In the genomic region with DNA sequence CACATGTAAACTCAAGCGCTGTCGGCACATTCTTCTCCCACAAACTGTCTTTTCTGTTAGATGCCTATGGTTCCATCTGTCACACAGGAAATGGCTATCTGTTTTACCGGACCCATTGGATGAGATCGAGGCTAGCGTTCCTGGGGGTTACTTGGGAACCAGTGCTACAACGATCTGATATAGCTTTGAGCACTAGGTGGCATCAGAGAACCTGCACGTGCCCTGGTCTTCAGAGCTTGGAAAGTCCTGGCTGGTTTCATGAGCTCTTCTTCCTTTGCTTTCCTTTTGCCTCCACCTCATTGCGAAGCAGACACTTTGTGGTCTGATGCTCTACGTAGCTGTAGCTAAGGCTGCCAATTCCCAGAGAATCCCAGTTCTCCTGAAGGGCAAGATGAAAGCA, we compare ENCODE assay signal across 8 mouse cellular contexts.
DNase-seq lines count a peak whose midpoint lies in the region; TF ChIP-seq lines count a peak whose summit lies in the region.

No protein-coding gene starts in this region.

- no peak overlapping the region for H3K9ac ChIP-seq in ES-E14 (ENCODE audit: insufficient read depth, low read depth, low read length, poor library complexity, severe bottlenecking)

- TF ChIP-seq POLR2A in embryonic fibroblast, embryonic 13.5 days (IDR thresholded peaks at IDR 0.05; ENCODE audit: low read depth, low read length) = no peak

- DNase-seq in ES-E14 (ENCODE audit: low read depth, low spot score) = peak; percentile 35
- peak; percentile 34 for DNase-seq in adrenal gland, adult 2 months
- DNase-seq in heart, postnatal 36 days = peak; percentile 29 to 31
- peak; percentile 45 to 67 for DNase-seq in kidney, postnatal 4 days
- peak; percentile 37 for DNase-seq in lung, postnatal 25 days (ENCODE audit: low spot score)
- peak; percentile 18 to 28 for DNase-seq in right cerebral cortex, postnatal 36 days (ENCODE audit: low spot score in 2 of 2)
- no peak for DNase-seq in thymus, postnatal 0 days (ENCODE audit: low spot score)

- no peak overlapping the region for H3K4me3 ChIP-seq in ES-E14 (ENCODE audit: insufficient read depth in 1 of 2, low read depth in 1 of 2, low read length in 2 of 2, poor library complexity in 1 of 2, severe bottlenecking in 1 of 2)
- H3K4me3 ChIP-seq in embryonic fibroblast, embryonic 13.5 days (ENCODE audit: insufficient read depth, low read length) = no peak overlapping the region

- no peak overlapping the region for H3K27ac ChIP-seq in ES-E14 (ENCODE audit: insufficient read depth, low read depth, low read length, poor library complexity, severe bottlenecking)
- no peak overlapping the region for H3K27ac ChIP-seq in embryonic fibroblast, embryonic 13.5 days (ENCODE audit: insufficient read depth, low read length)

- H3K4me1 ChIP-seq in ES-E14 (ENCODE audit: control insufficient read depth in 2 of 2, insufficient read depth in 2 of 2, low read length in 2 of 2, poor library complexity in 1 of 2) = no peaks in the 10 kb centered on the region
- H3K4me1 ChIP-seq in embryonic fibroblast, embryonic 13.5 days (ENCODE audit: control insufficient read depth, insufficient read depth, low read length) = peaks cover 6% of the 10 kb centered on the region

- H3K36me3 ChIP-seq in ES-E14 (ENCODE audit: control insufficient read depth, insufficient read depth, low read length, poor library complexity, severe bottlenecking) = no peaks in the 10 kb centered on the region

- intact Hi-C loops in heart, postnatal 36 days (cut with DNase I) = loop anchor here (1.0 to 10.0 kb wide), 5 partner anchors 115 to 942 kb away; a partner anchor contains a TSS

- no peaks in the 10 kb centered on the region for H3K9me3 ChIP-seq in ES-E14 (ENCODE audit: control insufficient read depth, insufficient read depth, low read depth, low read length)

- TF ChIP-seq CTCF in embryonic fibroblast, embryonic 13.5 days (IDR thresholded peaks at IDR 0.05; ENCODE audit: borderline replicate concordance, insufficient read depth, low read length) = peak; percentile 57; the same call in 1 of the 2 replicates

- in situ Hi-C loops in ES-E14 (cut with MboI; ENCODE audit: low sequenced_read_pairs in 2 of 2, unreplicated experiment in 2 of 2) = no loop called here

TF ChIP-seq in ES-E14, 5 proteins besides CTCF, POLR2A, EP300 and RAD21:
- no peak for TF ChIP-seq MAFK (IDR thresholded peaks at IDR 0.05; ENCODE audit: insufficient read depth, low read depth, low read length)
- no peak for TF ChIP-seq CHD2 (IDR thresholded peaks at IDR 0.05; ENCODE audit: low read depth, low read length)
- TF ChIP-seq ZNF384 (IDR thresholded peaks at IDR 0.05; ENCODE audit: low read depth, low read length) = no peak
- no peak for TF ChIP-seq ZC3H11A (IDR thresholded peaks at IDR 0.05; ENCODE audit: borderline replicate concordance, low read depth, low read length)
- TF ChIP-seq HCFC1 (IDR thresholded peaks at IDR 0.05; ENCODE audit: borderline replicate concordance, insufficient read depth, low read length) = no peak
